Mouse (Mus musculus) lung, postnatal 25 days (tissue): ENCODE data around the gene Enah.
A peak's percentile ranks its signal among the peaks of the same experiment; 100 is the strongest.

ENCODE experiments used
- DNase-seq: peaks from one replicate; pipeline ENCODE4 v3.0.0; 2022; ENCODE audit warnings: low spot score

Enah gene

GRCm38 (mm10) chr1:181877088-181877487 lies 142.7 kb downstream of the Enah start:
- DNase-seq, result peak; percentile 41

GRCm38 (mm10) chr1:181876656-181877055 lies 143.1 kb downstream of the Enah start:
- DNase-seq, result no peak

GRCm38 (mm10) chr1:181873086-181873920 lies 146.5 kb downstream of the Enah start:
- DNase-seq, result no peak

GRCm38 (mm10) chr1:181872639-181873038 lies 147.2 kb downstream of the Enah start:
- DNase-seq, result no peak

- DNase-seq, result no peak
Measured at GRCm38 (mm10) chr1:181866429-181867280, 153.1 kb downstream of the Enah start.

GRCm38 (mm10) chr1:181865863-181866216 lies 153.9 kb downstream of the Enah start:
- DNase-seq, result no peak

- DNase-seq, result peak; percentile 53
Measured at GRCm38 (mm10) chr1:181864971-181865862, 154.6 kb downstream of the Enah start.

GRCm38 (mm10) chr1:181863431-181863830 lies 156.4 kb downstream of the Enah start:
- DNase-seq, result no peak

- no peak for DNase-seq
Measured at GRCm38 (mm10) chr1:181862676-181863374, 157.0 kb downstream of the Enah start.

GRCm38 (mm10) chr1:181861181-181861902 lies 158.4 kb downstream of the Enah start:
- no peak for DNase-seq

GRCm38 (mm10) chr1:181860659-181861058 lies 159.1 kb downstream of the Enah start:
- peak; percentile 97 for DNase-seq

- DNase-seq, result no peak
Measured at GRCm38 (mm10) chr1:181856329-181856728, 163.5 kb downstream of the Enah start.

GRCm38 (mm10) chr1:181854829-181855228 lies 165.0 kb downstream of the Enah start:
- no peak for DNase-seq

GRCm38 (mm10) chr1:181853081-181853736 lies 166.6 kb downstream of the Enah start:
- peak; percentile 77 for DNase-seq

GRCm38 (mm10) chr1:181852466-181852865 lies 167.3 kb downstream of the Enah start:
- DNase-seq, result peak; percentile 54

- no peak for DNase-seq
Measured at GRCm38 (mm10) chr1:181851521-181852310, 168.1 kb downstream of the Enah start.

GRCm38 (mm10) chr1:181850441-181850840 lies 169.3 kb downstream of the Enah start:
- DNase-seq, result no peak

GRCm38 (mm10) chr1:181848210-181848609 lies 171.6 kb downstream of the Enah start:
- no peak for DNase-seq

- no peak for DNase-seq
Measured at GRCm38 (mm10) chr1:181847396-181847795, 172.4 kb downstream of the Enah start.
